Mouse (Mus musculus): Measurements from ENCODE around the gene Myo15b. TPM values are rescaled to one million over a fixed set of nuclear protein-coding genes. Genes with fewer than 3 reads are reported as not detected.

Gene Myo15b
- polyA plus RNA-seq, 2 experiments: 0.29 to 0.42 TPM

GRCm38 (mm10) chr11:115894755-115895520 is 36.7 kb downstream of the Myo15b start:
- Histone ChIP-seq H3K36me3 (replicated peaks; ENCODE audit: control insufficient read depth, insufficient read depth, low read depth) (no peaks in the 10 kb centered on the region), H3K27ac (no peak overlapping the region), H3K4me3 (ENCODE audit: insufficient read depth in 1 of 2, low read depth in 2 of 2, low read length in 2 of 2) (no peak overlapping the region), H3K9ac (replicated peaks) (no peak overlapping the region), H3K9me3 (ENCODE audit: control insufficient read depth, low read length) (no peaks in the 10 kb centered on the region), H3K4me2 (ENCODE audit: low read depth) (no peak overlapping the region), H3K27me3 (ENCODE audit: control insufficient read depth, insufficient read depth, low read length) (no peaks in the 10 kb centered on the region), H3K4me1 (replicated peaks; ENCODE audit: control insufficient read depth in 2 of 2, insufficient read depth in 2 of 2, low read length in 1 of 2) (peaks cover 13 to 15% of the 10 kb centered on the region in 2 experiments)
- WGBS (ENCODE audit: insufficient replicate concordance): 59% methylated on average over 14 of the region's 14 CpGs
- ATAC-seq (ENCODE audit: insufficient read depth): no peak
- DNase-seq (ENCODE audit: low read depth in 3 of 3, low spot score in 3 of 3): peak in 1 of 3 experiments; percentile 44
- peak; percentile 84 for TF ChIP-seq CTCF (IDR thresholded peaks at IDR 0.05; ENCODE audit: low read depth)
- TF ChIP-seq EP300 (IDR thresholded peaks at IDR 0.05; ENCODE audit: low read depth): no peak

- TF ChIP-seq EP300 (IDR thresholded peaks at IDR 0.05; ENCODE audit: low read depth): no peak
- TF ChIP-seq CTCF (IDR thresholded peaks at IDR 0.05; ENCODE audit: low read depth): no peak
- peaks cover 4% of the 10 kb centered on the region; the same call in 1 of the 2 replicates for H3K36me3 ChIP-seq (replicated peaks; ENCODE audit: control insufficient read depth, insufficient read depth, low read depth)
- no peaks in the 10 kb centered on the region for H3K27me3 ChIP-seq (ENCODE audit: control insufficient read depth, insufficient read depth, low read length)
- peak overlapping the region; percentile 15; the same call in 1 of the 2 replicates for H3K9ac ChIP-seq (replicated peaks)
- ATAC-seq (ENCODE audit: insufficient read depth) (no peak), DNase-seq (ENCODE audit: low read depth in 3 of 3, low spot score in 3 of 3) (no peak)
- H3K4me1 ChIP-seq (replicated peaks; ENCODE audit: control insufficient read depth in 2 of 2, insufficient read depth in 2 of 2, low read length in 1 of 2): peaks cover 34 to 41% of the 10 kb centered on the region in 2 experiments
- H3K4me2 ChIP-seq (ENCODE audit: low read depth): peak overlapping the region; percentile 95; the same call in 1 of the 2 replicates
- H3K9me3 ChIP-seq (ENCODE audit: control insufficient read depth, low read length): no peaks in the 10 kb centered on the region
- H3K27ac ChIP-seq: no peak overlapping the region; the same call in 1 of the 2 replicates
- no peak overlapping the region for H3K4me3 ChIP-seq (ENCODE audit: insufficient read depth in 1 of 2, low read depth in 2 of 2, low read length in 2 of 2)
- WGBS (ENCODE audit: insufficient replicate concordance): 31% methylated on average over 7 of the region's 7 CpGs
Observed at GRCm38 (mm10) chr11:115898446-115898845, 40.2 kb downstream of the Myo15b start.

GRCm38 (mm10) chr11:115898886-115899285 is 40.7 kb downstream of the Myo15b start:
- Histone ChIP-seq H3K36me3 (replicated peaks; ENCODE audit: control insufficient read depth, insufficient read depth, low read depth) (peaks cover 6% of the 10 kb centered on the region), H3K27ac (peak overlapping the region; percentile 100), H3K4me2 (ENCODE audit: low read depth) (peak overlapping the region; percentile 95), H3K9ac (replicated peaks) (peak overlapping the region; percentile 90), H3K4me1 (replicated peaks; ENCODE audit: control insufficient read depth in 2 of 2, insufficient read depth in 2 of 2, low read length in 1 of 2) (peaks cover 38 to 45% of the 10 kb centered on the region in 2 experiments), H3K4me3 (ENCODE audit: insufficient read depth in 1 of 2, low read depth in 2 of 2, low read length in 2 of 2) (no peak overlapping the region; a peak in 1 of 4 replicates), H3K9me3 (ENCODE audit: control insufficient read depth, low read length) (no peaks in the 10 kb centered on the region), H3K27me3 (ENCODE audit: control insufficient read depth, insufficient read depth, low read length) (no peaks in the 10 kb centered on the region)
- peak; percentile 98 for TF ChIP-seq CTCF (IDR thresholded peaks at IDR 0.05; ENCODE audit: low read depth)
- no peak; the same call in 1 of the 2 replicates for TF ChIP-seq EP300 (IDR thresholded peaks at IDR 0.05; ENCODE audit: low read depth)
- WGBS (ENCODE audit: insufficient replicate concordance): 9% methylated on average over 4 of the region's 4 CpGs
- DNase-seq (ENCODE audit: low read depth in 3 of 3, low spot score in 3 of 3): peak in 2 of 3 experiments; percentile 58 to 68
- ATAC-seq (ENCODE audit: insufficient read depth): no peak

GRCm38 (mm10) chr11:115899486-115900266 is 41.5 kb downstream of the Myo15b start, which contains the start of gene Smim5:
Gene Smim5 (plus strand): TSS chr11:115899966.
- no peaks in the 10 kb centered on the region for H3K9me3 ChIP-seq (ENCODE audit: control insufficient read depth, low read length)
- peak within 1 kb of the TSS; percentile 70 for H3K4me3 ChIP-seq (ENCODE audit: insufficient read depth in 1 of 2, low read depth in 2 of 2, low read length in 2 of 2)
- ATAC-seq (ENCODE audit: insufficient read depth) (peak; percentile 22), DNase-seq (ENCODE audit: low read depth in 3 of 3, low spot score in 3 of 3) (peak in 1 of 3 experiments; percentile 79)
- H3K36me3 ChIP-seq (replicated peaks; ENCODE audit: control insufficient read depth, insufficient read depth, low read depth): peaks cover 14% of the 10 kb centered on the region
- peak within 1 kb of the TSS; percentile 100 for H3K27ac ChIP-seq
- no peaks in the 10 kb centered on the region for H3K27me3 ChIP-seq (ENCODE audit: control insufficient read depth, insufficient read depth, low read length)
- peak within 1 kb of the TSS; percentile 90 for H3K9ac ChIP-seq (replicated peaks)
- peak within 1 kb of the TSS; percentile 95 for H3K4me2 ChIP-seq (ENCODE audit: low read depth)
- 17% methylated on average over 16 of the region's 16 CpGs for WGBS (ENCODE audit: insufficient replicate concordance)
- 0 out of 2 replicates have a peak, but pooled peaks have one; percentile 5 for TF ChIP-seq EP300 (IDR thresholded peaks at IDR 0.05; ENCODE audit: low read depth)
- peak; percentile 31; the same call in 1 of the 2 replicates for TF ChIP-seq CTCF (IDR thresholded peaks at IDR 0.05; ENCODE audit: low read depth)
- peaks cover 46 to 53% of the 10 kb centered on the region in 2 experiments for H3K4me1 ChIP-seq (replicated peaks; ENCODE audit: control insufficient read depth in 2 of 2, insufficient read depth in 2 of 2, low read length in 1 of 2)

All from liver, embryonic 14.5 days (tissue).